ENCODE assay signal across 21 mouse cellular contexts in genomic region chr11:120613976-120614375, GRCm38 (mm10).
"Had no signal": no experiment of that assay in that cellular context is flagged by ENCODE, and none has a peak within 500 bp of the region (broad histone marks: within the 10 kb centered on the region; RNA-seq: fewer than 3 reads in every experiment).

No protein-coding gene starts in this region.

- DNase-seq: kidney, adult 9 months; kidney, postnatal 14 days; kidney, postnatal 4 days; left cerebral cortex, postnatal 4 days; lung, adult 18-20 months; lung, postnatal 10 days; lung, postnatal 36 days; midbrain, embryonic 14.5 days; right cerebral cortex, adult 18-20 months; right cerebral cortex, postnatal 14 days; right cerebral cortex, postnatal 4 days; thymus, adult 18-20 months had no signal

- H3K27me3 ChIP-seq: megakaryocyte, embryonic 14.5 days had no signal

- H3K9ac ChIP-seq: limb, embryonic 12.5 days; limb, embryonic 15.5 days; liver, embryonic 15.5 days; lung, embryonic 15.5 days; neural tube, embryonic 12.5 days; neural tube, embryonic 15.5 days had no signal

- H3K27ac ChIP-seq: limb, embryonic 12.5 days; limb, embryonic 15.5 days; liver, embryonic 15.5 days; lung, embryonic 15.5 days; neural tube, embryonic 12.5 days; neural tube, embryonic 15.5 days; stomach, postnatal 0 days had no signal

- H3K4me2 ChIP-seq: limb, embryonic 12.5 days; limb, embryonic 15.5 days; liver, embryonic 15.5 days; lung, embryonic 15.5 days; midbrain, embryonic 11.5 days; neural tube, embryonic 12.5 days; neural tube, embryonic 15.5 days had no signal

- H3K4me3 ChIP-seq: limb, embryonic 12.5 days; limb, embryonic 15.5 days; liver, embryonic 15.5 days; lung, embryonic 15.5 days; megakaryocyte, embryonic 14.5 days; neural tube, embryonic 12.5 days; neural tube, embryonic 15.5 days had no signal

- H3K9me3 ChIP-seq: limb, embryonic 12.5 days; limb, embryonic 15.5 days; liver, embryonic 15.5 days; lung, embryonic 15.5 days; megakaryocyte, embryonic 14.5 days; neural tube, embryonic 12.5 days; neural tube, embryonic 15.5 days had no signal
